Mouse (Mus musculus) liver, embryonic 14.5 days (tissue): ENCODE data around the gene Slc7a8.

Experiments used
- CTCF ChIP-seq: IDR thresholded peaks from 2 replicates; pipeline ENCODE4 v1.5.1; 2016; ENCODE audit warnings: antibody characterized with exemption, low read depth, control low read depth
- EP300 ChIP-seq: IDR thresholded peaks from 2 replicates; pipeline ENCODE4 v1.6.1; 2016; ENCODE audit warnings: antibody characterized with exemption, low read depth

DNA sequence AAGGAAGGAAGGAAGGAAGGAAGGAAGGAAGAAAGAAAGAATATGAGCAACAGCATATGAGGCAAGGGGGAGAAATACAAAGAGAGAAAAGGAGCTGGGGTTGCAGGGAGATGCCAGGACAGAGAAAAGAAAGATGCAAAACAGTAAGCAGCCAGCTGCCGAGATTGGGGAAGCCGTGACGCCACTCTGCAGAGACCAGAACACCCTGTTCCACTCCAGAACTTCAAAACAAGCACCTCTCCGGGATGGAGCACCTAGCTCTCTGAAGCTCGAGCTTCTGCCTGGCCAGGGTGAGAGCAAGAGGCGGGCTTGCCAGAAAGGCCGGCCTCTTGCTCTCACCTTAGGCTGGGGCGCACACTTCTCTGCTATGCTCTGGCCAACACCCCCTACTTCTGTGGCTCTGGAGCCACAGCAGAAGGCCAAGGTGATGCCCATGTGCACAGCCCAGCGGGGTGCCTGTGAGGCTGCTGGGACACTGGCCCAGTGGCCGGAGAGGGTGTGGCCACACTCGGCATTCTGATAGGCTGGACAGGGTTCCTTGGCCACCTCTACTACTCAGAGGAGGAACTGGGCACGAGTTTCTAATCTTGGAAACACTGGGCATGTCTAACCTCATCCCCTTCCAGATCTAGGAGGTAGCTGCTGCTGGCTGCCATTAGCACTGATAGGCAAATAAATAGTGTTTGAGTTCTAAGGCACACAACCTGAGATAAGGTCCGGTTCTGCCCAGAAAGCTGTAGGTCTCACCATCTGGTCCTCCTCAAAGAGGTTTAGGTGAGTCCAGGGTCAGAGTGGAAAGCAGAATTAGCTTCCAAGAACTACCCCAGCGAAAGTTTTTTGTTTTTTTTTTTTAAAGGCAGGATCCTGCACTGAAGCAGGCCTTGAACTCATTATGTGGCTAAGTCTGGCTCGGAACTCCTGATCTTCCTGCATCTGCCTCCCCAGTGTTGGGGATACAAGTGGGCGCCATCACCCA is 33.5 kb downstream of the Slc7a8 start:
- TF ChIP-seq CTCF = no peak
- no peak for TF ChIP-seq EP300
